Mouse (Mus musculus) layer of hippocampus, adult 8-10 months (tissue): ENCODE measurements around the gene Atf5. TPM values are rescaled to one million over a fixed set of nuclear protein-coding genes. Genes with fewer than 3 reads are reported as not detected.
A peak's percentile ranks its signal among the peaks of the same experiment; 100 is the strongest.

Source experiments
- DNase-seq, 2 experiments: peaks; one replicate each; pipeline ENCODE4 v3.0.0; 2022; ENCODE audit warnings: low spot score in 2 of 2
- total RNA-seq, 4 experiments: library from RNA; stranded (reverse); gene quantifications; 2 replicates each; pipeline ENCODE4 v1.2.4; 2022

Atf5 gene
- total RNA-seq, result 10 to 100 TPM; 23.3 to 36.1 (median 26.1) TPM

- no peak for DNase-seq
These were observed at the start of gene Atf5 for GRCm38 (mm10) chr7:44816470-44817021. TSS of gene Atf5 (minus strand) at chr7:44816658.

GRCm38 (mm10) chr7:44864595-44865542, 48.4 kb upstream of the Atf5 start:
- DNase-seq, result no peak

GRCm38 (mm10) chr7:44863982-44864494, 47.6 kb upstream of the Atf5 start:
- no peak for DNase-seq

- no peak for DNase-seq
These were observed 46.8 kb upstream of the Atf5 start for GRCm38 (mm10) chr7:44863210-44863609.

- no peak for DNase-seq
These were observed 46.0 kb upstream of the Atf5 start for GRCm38 (mm10) chr7:44862434-44862833.

GRCm38 (mm10) chr7:44861429-44861816, 45.0 kb upstream of the Atf5 start:
- no peak for DNase-seq

- peak in 1 of 2 experiments; percentile 61 for DNase-seq
These were observed 44.3 kb upstream of the Atf5 start for GRCm38 (mm10) chr7:44860576-44861428.

GRCm38 (mm10) chr7:44859896-44860295, 43.4 kb upstream of the Atf5 start:
- DNase-seq, result no peak

- DNase-seq, result no peak
These were observed 41.4 kb upstream of the Atf5 start for GRCm38 (mm10) chr7:44857905-44858304.

GRCm38 (mm10) chr7:44857042-44857552, 40.6 kb upstream of the Atf5 start, which contains the start of gene Pnkp:
TSS of gene Pnkp (plus strand) at chr7:44857139.
- peak; percentile 91 to 94 for DNase-seq

- DNase-seq, result no peak
These were observed 39.9 kb upstream of the Atf5 start for GRCm38 (mm10) chr7:44856265-44856916.

GRCm38 (mm10) chr7:44855036-44855435, 38.6 kb upstream of the Atf5 start:
- DNase-seq, result no peak

- DNase-seq, result peak in 1 of 2 experiments; percentile 70
These were observed 38.0 kb upstream of the Atf5 start for GRCm38 (mm10) chr7:44854356-44855031.

- no peak for DNase-seq
These were observed 37.3 kb upstream of the Atf5 start for GRCm38 (mm10) chr7:44853596-44854355.

GRCm38 (mm10) chr7:44853065-44853464, 36.6 kb upstream of the Atf5 start:
- DNase-seq, result no peak

GRCm38 (mm10) chr7:44852259-44853027, 36.0 kb upstream of the Atf5 start:
- DNase-seq, result no peak

GRCm38 (mm10) chr7:44851625-44852234, 35.3 kb upstream of the Atf5 start:
- no peak for DNase-seq
